ENCODE assay signal across 23 mouse cellular contexts in genomic region chr14:20048481-20048835, GRCm38 (mm10).
A peak's percentile ranks its signal among the peaks of the same experiment; 100 is the strongest.
DNase-seq lines count a peak whose midpoint lies in the region; ATAC-seq lines count a peak whose summit lies in the region.
"Had no signal": no experiment of that assay in that cellular context is flagged by ENCODE, and none has a peak within 500 bp of the region (broad histone marks: within the 10 kb centered on the region; RNA-seq: fewer than 3 reads in every experiment).

No protein-coding gene starts in this region.

- H3K4me3 ChIP-seq in forebrain, embryonic 14.5 days (ENCODE audit: low read depth, low read length), result no peak overlapping the region
- no peak overlapping the region for H3K4me3 ChIP-seq in hindbrain, embryonic 15.5 days
- no peak overlapping the region for H3K4me3 ChIP-seq in neural tube, embryonic 13.5 days
- H3K4me3 ChIP-seq: heart, embryonic 12.5 days; left cerebral cortex, adult 2 months; limb, embryonic 13.5 days; liver, embryonic 15.5 days had no signal

- H3K27me3 ChIP-seq in forebrain, embryonic 14.5 days (replicated peaks; ENCODE audit: control insufficient read depth, insufficient read depth, low read length), result no peaks in the 10 kb centered on the region
- H3K27me3 ChIP-seq in hindbrain, embryonic 15.5 days, result no peaks in the 10 kb centered on the region
- no peaks in the 10 kb centered on the region for H3K27me3 ChIP-seq in neural tube, embryonic 13.5 days
- H3K27me3 ChIP-seq: CH12.LX; heart, embryonic 12.5 days; limb, embryonic 13.5 days; Patski had no signal

- DNase-seq in heart, adult 11 months, result peak; percentile 56
- DNase-seq in heart, postnatal 10 days, result no peak
- DNase-seq in forebrain, embryonic 14.5 days (ENCODE audit: low spot score), result no peak
- DNase-seq in left cerebral cortex, adult 18-20 months (ENCODE audit: low spot score in 2 of 2), result no peak
- DNase-seq in lung, adult 18-20 months, result no peak
- DNase-seq in adrenal gland, adult (ENCODE audit: inconsistent age in 2 of 2, low spot score in 1 of 2), result no peak
- DNase-seq: adrenal gland, adult 2 months; cerebellum, adult 11-12 months; gastrocnemius, postnatal 25 days; heart, postnatal 4 days; kidney, adult 18-20 months; kidney, postnatal 25 days; lung, postnatal 4 days; right cerebral cortex, postnatal 14 days; thymus, postnatal 4 days had no signal

- 12% methylated on average over 2 of the region's 2 CpGs for WGBS in forebrain, embryonic 14.5 days
- WGBS in hindbrain, embryonic 15.5 days, result 4% methylated on average over 2 of the region's 2 CpGs
- 11% methylated on average over 2 of the region's 2 CpGs for WGBS in neural tube, embryonic 13.5 days

- no peaks in the 10 kb centered on the region for H3K36me3 ChIP-seq in forebrain, embryonic 14.5 days (ENCODE audit: control insufficient read depth, insufficient read depth, low read length)
- H3K36me3 ChIP-seq in hindbrain, embryonic 15.5 days, result no peaks in the 10 kb centered on the region
- H3K36me3 ChIP-seq in neural tube, embryonic 13.5 days, result no peaks in the 10 kb centered on the region
- H3K36me3 ChIP-seq: heart, embryonic 12.5 days; limb, embryonic 13.5 days; liver, embryonic 15.5 days had no signal

- intact Hi-C loops in heart, postnatal 10 days (cut with DNase I), result no loop called here

- peak overlapping the region; percentile 72; the same call in 1 of the 2 replicates for H3K27ac ChIP-seq in forebrain, embryonic 14.5 days (ENCODE audit: low read depth, low read length)
- peak overlapping the region; percentile 77 for H3K27ac ChIP-seq in hindbrain, embryonic 15.5 days (replicated peaks)
- peak overlapping the region; percentile 82 for H3K27ac ChIP-seq in neural tube, embryonic 13.5 days (replicated peaks)
- H3K27ac ChIP-seq: left cerebral cortex, adult 2 months; limb, embryonic 13.5 days; liver, embryonic 15.5 days had no signal

- H3K4me2 ChIP-seq in forebrain, embryonic 14.5 days (ENCODE audit: low read length), result no peak overlapping the region
- H3K4me2 ChIP-seq in hindbrain, embryonic 15.5 days, result no peak overlapping the region
- no peak overlapping the region for H3K4me2 ChIP-seq in neural tube, embryonic 13.5 days
- H3K4me2 ChIP-seq: heart, embryonic 12.5 days; limb, embryonic 13.5 days; liver, embryonic 15.5 days had no signal

- no peak overlapping the region for H3K9ac ChIP-seq in forebrain, embryonic 14.5 days (ENCODE audit: low read length)
- no peak overlapping the region for H3K9ac ChIP-seq in hindbrain, embryonic 15.5 days
- no peak overlapping the region for H3K9ac ChIP-seq in neural tube, embryonic 13.5 days
- H3K9ac ChIP-seq: heart, embryonic 12.5 days; limb, embryonic 13.5 days; liver, embryonic 15.5 days had no signal

- peak; percentile 62 for ATAC-seq in forebrain, embryonic 14.5 days
- peak; percentile 70 for ATAC-seq in hindbrain, embryonic 15.5 days (ENCODE audit: low FRiP score, low read depth)
- ATAC-seq in neural tube, embryonic 13.5 days (ENCODE audit: low read depth), result peak; percentile 63
- ATAC-seq: Patski had no signal

- peaks cover 11% of the 10 kb centered on the region for H3K4me1 ChIP-seq in forebrain, embryonic 14.5 days (ENCODE audit: control insufficient read depth, insufficient read depth, low read length)
- H3K4me1 ChIP-seq in hindbrain, embryonic 15.5 days (replicated peaks), result peaks cover 18% of the 10 kb centered on the region
- H3K4me1 ChIP-seq in neural tube, embryonic 13.5 days (replicated peaks), result peaks cover 15% of the 10 kb centered on the region
- H3K4me1 ChIP-seq: limb, embryonic 13.5 days; liver, embryonic 15.5 days had no signal

- no peaks in the 10 kb centered on the region for H3K9me3 ChIP-seq in forebrain, embryonic 14.5 days (replicated peaks; ENCODE audit: control insufficient read depth, low read length)
- H3K9me3 ChIP-seq in hindbrain, embryonic 15.5 days, result no peaks in the 10 kb centered on the region
- no peaks in the 10 kb centered on the region for H3K9me3 ChIP-seq in neural tube, embryonic 13.5 days
- H3K9me3 ChIP-seq: heart, embryonic 12.5 days; limb, embryonic 13.5 days; liver, embryonic 15.5 days had no signal
